In genomic region chr16:44126437-44126836, GRCm38 (mm10) we compare ENCODE assay signal across 17 mouse cellular contexts. TPM values are rescaled to one million over a fixed set of nuclear protein-coding genes. Genes with fewer than 3 reads are reported as not detected.
DNase-seq lines count a peak whose midpoint lies in the region; ATAC-seq and TF ChIP-seq lines count a peak whose summit lies in the region.
"Had no signal": no experiment of that assay in that cellular context is flagged by ENCODE, and none has a peak within 500 bp of the region (broad histone marks: within the 10 kb centered on the region; RNA-seq: fewer than 3 reads in every experiment).

No protein-coding gene starts in this region.

- H3ac ChIP-seq in myocyte (ENCODE audit: control insufficient read depth, insufficient read length) = no peak overlapping the region

- H3K27ac ChIP-seq in heart, embryonic 10.5 days = no peak overlapping the region
- no peak overlapping the region for H3K27ac ChIP-seq in lung, embryonic 14.5 days (ENCODE audit: low read depth)
- H3K27ac ChIP-seq: liver, embryonic 14.5 days; neural tube, embryonic 13.5 days had no signal

- H3K79me2 ChIP-seq in myocyte (ENCODE audit: control insufficient read depth, insufficient read depth) = peaks cover 65% of the 10 kb centered on the region

- WGBS in heart, embryonic 10.5 days = 80% methylated on average over 4 of the region's 4 CpGs
- 52% methylated on average over 4 of the region's 4 CpGs for WGBS in lung, embryonic 14.5 days

- TF ChIP-seq POLR2A in myocyte (IDR thresholded peaks at IDR 0.05; ENCODE audit: insufficient read length, low read depth) = no peak

- no peak for ATAC-seq in lung, embryonic 14.5 days (ENCODE audit: insufficient read depth)
- ATAC-seq: CD4-positive, CD25-positive, alpha-beta regulatory T cell, adult 4 months; forebrain, embryonic 14.5 days; inflammation-experienced regulatory T-cells, adult 6 months had no signal

- no peak for TF ChIP-seq CTCF in lung, embryonic 14.5 days (IDR thresholded peaks at IDR 0.05; ENCODE audit: low read depth)

- no peak overlapping the region for H3K9ac ChIP-seq in lung, embryonic 14.5 days
- H3K9ac ChIP-seq: liver, embryonic 14.5 days; neural tube, embryonic 13.5 days had no signal

- H3K4me1 ChIP-seq in heart, embryonic 10.5 days = no peaks in the 10 kb centered on the region
- no peaks in the 10 kb centered on the region for H3K4me1 ChIP-seq in lung, embryonic 14.5 days (ENCODE audit: insufficient read depth)

- H3K4me2 ChIP-seq in lung, embryonic 14.5 days = no peak overlapping the region
- H3K4me2 ChIP-seq in myocyte (ENCODE audit: low read depth) = peak overlapping the region; percentile 69
- H3K4me2 ChIP-seq: neural tube, embryonic 13.5 days had no signal

- DNase-seq in heart, adult 11 months = peak; percentile 89
- DNase-seq in heart, embryonic 10.5 days (ENCODE audit: low spot score) = no peak
- DNase-seq in lung, embryonic 14.5 days = peak; percentile 44
- DNase-seq in lung, postnatal 14 days = no peak
- DNase-seq in Muller cell, postnatal 12 days (ENCODE audit: inconsistent ontology term) = peak; percentile 47
- no peak for DNase-seq in adrenal gland, adult 18-20 months (ENCODE audit: low spot score in 2 of 2)
- no peak for DNase-seq in retina, postnatal 1 day
- DNase-seq: cerebellum, adult 11 months; gastrocnemius, postnatal 10 days; right cerebral cortex, postnatal 4 days; thymus, adult 2 months had no signal

- no peaks in the 10 kb centered on the region for H3K36me3 ChIP-seq in heart, embryonic 10.5 days
- H3K36me3 ChIP-seq in lung, embryonic 14.5 days (ENCODE audit: insufficient read depth) = no peaks in the 10 kb centered on the region
- H3K36me3 ChIP-seq in myocyte (ENCODE audit: control insufficient read depth, insufficient read depth) = no peaks in the 10 kb centered on the region
- H3K36me3 ChIP-seq: neural tube, embryonic 13.5 days had no signal

- H3K9me3 ChIP-seq in heart, embryonic 10.5 days = no peaks in the 10 kb centered on the region
- no peaks in the 10 kb centered on the region for H3K9me3 ChIP-seq in lung, embryonic 14.5 days (ENCODE audit: low read depth, low read length)
- H3K9me3 ChIP-seq: neural tube, embryonic 13.5 days had no signal

- no peak overlapping the region for H3K4me3 ChIP-seq in heart, embryonic 10.5 days
- H3K4me3 ChIP-seq in lung, embryonic 14.5 days (ENCODE audit: low read depth, low read length) = no peak overlapping the region
- no peak overlapping the region for H3K4me3 ChIP-seq in myocyte
- H3K4me3 ChIP-seq: neural tube, embryonic 13.5 days had no signal

- no peaks in the 10 kb centered on the region for H3K27me3 ChIP-seq in heart, embryonic 10.5 days (ENCODE audit: insufficient read depth, poor library complexity, severe bottlenecking)
- no peaks in the 10 kb centered on the region for H3K27me3 ChIP-seq in lung, embryonic 14.5 days (ENCODE audit: insufficient read depth, low read length)
- H3K27me3 ChIP-seq in myocyte (ENCODE audit: control insufficient read depth, insufficient read depth, insufficient read length) = no peaks in the 10 kb centered on the region
- H3K27me3 ChIP-seq: neural tube, embryonic 13.5 days had no signal

TF ChIP-seq in myocyte, 11 proteins besides CTCF, POLR2A, EP300 and RAD21:
- TF ChIP-seq TCF12 (IDR thresholded peaks at IDR 0.05; ENCODE audit: insufficient read depth, poor library complexity, severe bottlenecking) (peak; percentile 77), MYOG (IDR thresholded peaks at IDR 0.05; ENCODE audit: control insufficient read depth in 1 of 3, insufficient read depth in 1 of 3, insufficient read length in 2 of 3, low read depth in 2 of 3) (peak in 1 of 3 experiments; percentile 76), CEBPB (IDR thresholded peaks at IDR 0.05; ENCODE audit: insufficient read depth, poor library complexity, severe bottlenecking) (no peak), TCF3 (IDR thresholded peaks at IDR 0.05; ENCODE audit: insufficient read length, low read depth) (peak; percentile 19), E2F4 (IDR thresholded peaks at IDR 0.05; ENCODE audit: insufficient read depth) (no peak), USF1 (IDR thresholded peaks at IDR 0.05; ENCODE audit: low read depth) (no peak), MYOD1 (IDR thresholded peaks at IDR 0.05; ENCODE audit: control insufficient read depth in 1 of 3, insufficient read length in 2 of 3, low read depth in 2 of 3) (peak; percentile 56 to 94 (median 91))
TF ChIP-seq in myocyte: peak in this region for 4.

RNA-seq across cellular contexts. Expression of gene Atp6v1a, which starts 13.1 kb away (rescaled TPM):
- 38.1 and 39.2 TPM in 2 replicates for polyA plus RNA-seq in heart, embryonic 10.5 days (2016; fragmentation: Nextera tagmentation; extraction: Ambion mirVana)
- polyA plus RNA-seq in lung, embryonic 14.5 days (2014; fragmentation: Nextera tagmentation; extraction: Ambion mirVana) = 56.4 and 59.6 TPM in 2 replicates
- polyA plus RNA-seq in myocyte (2012; fragmentation: generic; extraction: Trizol) = 28.7 TPM
- 100 to 1,000 TPM; 133 to 162 TPM for total RNA-seq in adrenal gland, adult 18-20 months (2021)

RNA-seq across cellular contexts. Expression of gene Naa50, which starts 13.2 kb away (rescaled TPM):
- 101 and 126 TPM in 2 replicates for polyA plus RNA-seq in heart, embryonic 10.5 days (2016; fragmentation: Nextera tagmentation; extraction: Ambion mirVana)
- polyA plus RNA-seq in lung, embryonic 14.5 days (2014; fragmentation: Nextera tagmentation; extraction: Ambion mirVana) = 79.0 and 82.6 TPM in 2 replicates
- polyA plus RNA-seq in myocyte (2012; fragmentation: generic; extraction: Trizol) = 34.7 TPM
- total RNA-seq in adrenal gland, adult 18-20 months (2021) = 10 to 100 TPM; 87.1 to 96.8 TPM

RNA-seq across cellular contexts. Expression of gene Usf3, which starts 46.6 kb away (rescaled TPM):
- polyA plus RNA-seq in heart, embryonic 10.5 days (2016; fragmentation: Nextera tagmentation; extraction: Ambion mirVana) = 2.4 and 2.8 TPM in 2 replicates
- polyA plus RNA-seq in lung, embryonic 14.5 days (2014; fragmentation: Nextera tagmentation; extraction: Ambion mirVana) = 5.0 and 5.1 TPM in 2 replicates
- 3.5 TPM for polyA plus RNA-seq in myocyte (2012; fragmentation: generic; extraction: Trizol)
- 10 to 100 TPM; 18.8 to 20.7 TPM for total RNA-seq in adrenal gland, adult 18-20 months (2021)

Comparison
In these comparisons a context has a peak if more than half of its experiments do, and no peak if none do; other contexts are left out.
1. DNase-seq: peak in heart, adult 11 months (single experiment), lung, embryonic 14.5 days (single experiment) and Muller cell, postnatal 12 days (single experiment); none in heart, embryonic 10.5 days (single experiment), lung, postnatal 14 days (single experiment), adrenal gland, adult 18-20 months (0 of 2) and retina, postnatal 1 day (single experiment).